Mouse (Mus musculus): ENCODE measurements around the gene Slx1b.
"Not testable (repeated sequence)": the region's sequence is repeated elsewhere in the genome, so short reads cannot be mapped to it uniquely, and the experiment has no call there.

- TF ChIP-seq POLR2A (IDR thresholded peaks at IDR 0.05; ENCODE audit: extremely low read depth, insufficient read depth, low read length); CTCF (IDR thresholded peaks at IDR 0.05; ENCODE audit: low read depth, low read length): not testable (repeated sequence)
Observed at GRCm38 (mm10) chr7:126730256-126730789, 34.7 kb upstream of the Slx1b start.
